Mouse (Mus musculus): ENCODE results near the gene Fam129c. TPM values are rescaled to one million over a fixed set of nuclear protein-coding genes. Genes with fewer than 3 reads are reported as not detected.
A peak's percentile ranks its signal among the peaks of the same experiment; 100 is the strongest.

Gene Fam129c
- polyA plus RNA-seq, 1 experiment = 8.7 TPM

DNA sequence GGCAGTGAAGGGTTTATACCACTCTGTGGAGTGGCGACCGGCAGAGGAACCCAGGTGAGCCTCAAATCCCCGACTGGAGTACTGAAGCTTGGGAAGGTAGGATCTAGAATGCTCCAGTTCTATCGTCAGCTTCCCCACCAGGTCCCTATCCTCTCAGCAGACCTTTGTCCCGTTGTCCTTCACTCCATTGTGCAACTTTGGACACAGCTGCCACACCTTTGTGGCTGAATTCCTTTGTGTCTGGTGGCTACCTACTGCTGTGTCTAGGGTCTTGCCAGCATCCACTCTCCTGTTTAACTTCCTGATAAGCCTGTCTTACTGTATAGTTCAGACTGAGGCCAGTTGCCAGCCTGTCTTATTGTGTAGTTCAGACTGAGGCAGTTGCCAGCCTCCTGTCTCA is 14.7 kb downstream of the Fam129c start:
- no peak for TF ChIP-seq CTCF (IDR thresholded peaks at IDR 0.05; ENCODE audit: borderline replicate concordance, extremely low read depth, insufficient read depth, insufficient read length)
- no peak for TF ChIP-seq POLR2A (IDR thresholded peaks at IDR 0.05; ENCODE audit: borderline replicate concordance, extremely low read depth, insufficient read depth, insufficient read length, poor library complexity, severe bottlenecking)
- DNase-seq (ENCODE audit: low read depth) = no peak

DNA sequence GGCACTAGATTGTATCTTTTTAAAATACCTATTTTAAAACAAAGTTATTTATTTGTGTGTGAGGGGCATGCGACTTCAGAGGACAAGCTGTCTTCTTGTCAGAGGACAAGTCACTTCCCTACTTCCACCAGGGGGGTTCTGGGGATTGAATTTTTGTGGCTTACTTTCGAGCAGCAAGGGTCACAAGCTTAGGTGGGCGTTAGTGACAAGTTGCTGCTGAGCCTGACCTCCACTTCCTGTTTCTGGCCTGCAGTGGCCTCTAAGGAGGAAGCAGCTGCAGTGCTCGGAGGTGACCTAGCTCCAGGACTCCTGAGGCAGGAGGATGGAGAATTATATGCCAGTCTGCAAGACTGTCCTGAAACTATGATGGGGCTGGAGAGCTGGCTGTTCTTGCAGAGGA is 16.0 kb downstream of the Fam129c start:
- TF ChIP-seq POLR2A (IDR thresholded peaks at IDR 0.05; ENCODE audit: borderline replicate concordance, extremely low read depth, insufficient read depth, insufficient read length, poor library complexity, severe bottlenecking) = no peak
- no peak for TF ChIP-seq CTCF (IDR thresholded peaks at IDR 0.05; ENCODE audit: borderline replicate concordance, extremely low read depth, insufficient read depth, insufficient read length)
- no peak for DNase-seq (ENCODE audit: low read depth)

DNA sequence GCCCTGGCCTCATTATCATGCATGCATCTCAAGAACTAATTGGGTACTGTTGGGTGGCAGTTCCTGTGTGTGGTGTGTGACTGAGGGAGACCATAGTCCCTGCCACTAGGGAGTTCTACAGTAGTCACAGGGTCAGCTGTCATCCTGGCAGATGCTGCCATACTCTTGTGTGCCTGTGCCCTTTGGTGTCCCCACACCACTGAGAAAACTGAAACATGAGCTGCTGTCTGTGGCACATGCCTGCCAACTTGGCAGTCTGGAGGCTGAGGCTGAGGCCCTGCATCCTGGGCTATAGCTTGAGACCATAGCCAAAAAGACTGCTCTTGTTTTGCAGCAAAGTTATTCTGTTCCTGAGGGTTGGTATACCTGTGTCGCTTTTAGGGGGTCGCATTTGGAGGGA is 22.3 kb downstream of the Fam129c start:
- no peak for DNase-seq (ENCODE audit: low read depth)
- no peak for TF ChIP-seq POLR2A (IDR thresholded peaks at IDR 0.05; ENCODE audit: borderline replicate concordance, extremely low read depth, insufficient read depth, insufficient read length, poor library complexity, severe bottlenecking)
- no peak for TF ChIP-seq CTCF (IDR thresholded peaks at IDR 0.05; ENCODE audit: borderline replicate concordance, extremely low read depth, insufficient read depth, insufficient read length)

DNA sequence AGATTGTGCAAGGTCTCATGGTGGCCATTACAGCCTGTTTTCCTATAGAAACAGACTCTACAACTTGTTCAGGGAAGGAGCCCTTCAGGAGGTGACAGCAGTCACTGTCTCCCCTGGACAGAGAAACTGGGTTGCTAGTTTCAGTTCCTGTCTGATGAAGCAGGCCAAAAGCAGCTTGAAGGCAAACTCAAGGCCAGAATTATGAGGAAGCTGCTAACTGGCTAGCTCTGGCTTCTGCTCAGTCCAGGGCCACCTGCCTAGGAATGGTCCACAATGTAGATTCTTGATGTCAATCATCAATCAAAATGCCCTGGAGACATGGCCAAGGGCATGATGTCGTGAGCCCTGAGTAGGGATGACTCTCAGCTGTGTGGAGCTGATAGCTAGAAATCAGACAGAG is 27.6 kb downstream of the Fam129c start:
- no peak for DNase-seq (ENCODE audit: low read depth)
- TF ChIP-seq CTCF (IDR thresholded peaks at IDR 0.05; ENCODE audit: borderline replicate concordance, extremely low read depth, insufficient read depth, insufficient read length) = no peak
- no peak for TF ChIP-seq POLR2A (IDR thresholded peaks at IDR 0.05; ENCODE audit: borderline replicate concordance, extremely low read depth, insufficient read depth, insufficient read length, poor library complexity, severe bottlenecking)

DNA sequence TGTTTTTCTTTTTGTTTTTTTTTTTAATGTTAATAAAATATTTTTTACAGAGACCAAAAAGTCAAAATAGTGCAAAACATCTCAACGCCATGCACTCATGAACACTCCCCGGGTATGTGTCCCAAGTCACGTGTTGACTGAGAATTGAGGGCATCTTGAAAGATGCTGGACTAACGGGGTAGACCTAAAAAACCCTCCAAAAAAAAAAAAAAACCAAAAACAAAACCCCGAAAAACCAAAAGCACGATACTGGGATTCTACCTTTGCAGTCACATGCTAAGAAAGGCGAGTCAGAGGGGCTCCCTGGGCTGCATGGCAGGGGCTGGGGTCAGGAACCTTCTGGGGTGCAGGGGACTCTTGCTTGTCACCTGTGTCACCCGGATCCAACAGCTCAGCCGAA is 29.3 kb downstream of the Fam129c start:
- DNase-seq (ENCODE audit: low read depth) = no peak
- TF ChIP-seq CTCF (IDR thresholded peaks at IDR 0.05; ENCODE audit: borderline replicate concordance, extremely low read depth, insufficient read depth, insufficient read length) (no peak), POLR2A (IDR thresholded peaks at IDR 0.05; ENCODE audit: borderline replicate concordance, extremely low read depth, insufficient read depth, insufficient read length, poor library complexity, severe bottlenecking) (no peak)

DNA sequence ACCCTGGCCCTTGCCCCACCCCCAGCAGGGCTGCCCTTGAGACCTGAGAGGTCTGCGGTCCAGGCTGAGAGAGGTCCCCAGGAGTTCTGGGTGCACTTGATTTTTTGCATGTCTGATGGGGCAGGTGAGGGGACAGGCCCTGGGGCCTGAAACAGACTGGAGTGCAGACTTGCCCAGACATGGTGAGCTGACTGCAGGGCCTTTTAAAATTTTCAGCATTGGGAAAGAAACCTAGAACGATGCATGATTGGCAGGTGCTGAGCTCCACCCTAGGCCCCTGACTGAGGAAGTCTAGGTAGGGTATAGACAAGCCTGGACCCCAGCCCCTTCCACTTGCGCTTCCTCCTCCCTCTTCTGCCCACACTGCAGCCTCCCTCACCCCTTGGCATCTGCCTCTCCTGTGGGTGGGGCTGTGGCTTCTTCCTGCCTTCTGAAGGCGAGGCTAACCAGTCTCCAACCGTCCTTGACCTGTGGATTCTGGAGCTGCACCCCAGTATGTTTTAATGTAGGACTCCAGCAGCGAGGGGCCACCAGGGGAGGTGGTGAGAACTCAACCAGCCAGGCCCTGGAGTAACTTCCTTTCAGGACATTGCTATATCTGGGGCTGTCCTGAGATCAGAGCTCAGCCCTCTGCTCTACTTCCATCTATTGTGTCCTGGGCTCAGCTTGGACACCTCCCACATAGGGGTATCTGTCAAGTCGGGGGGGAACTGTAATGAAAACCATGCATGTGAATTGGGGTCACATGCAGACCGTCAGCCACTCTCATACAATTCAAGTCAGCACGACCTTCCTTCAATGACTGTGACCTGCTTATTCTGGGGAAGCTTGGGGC is 30.0 kb downstream of the Fam129c start:
- no peak for DNase-seq (ENCODE audit: low read depth)
- no peak for TF ChIP-seq POLR2A (IDR thresholded peaks at IDR 0.05; ENCODE audit: borderline replicate concordance, extremely low read depth, insufficient read depth, insufficient read length, poor library complexity, severe bottlenecking)
- no peak for TF ChIP-seq CTCF (IDR thresholded peaks at IDR 0.05; ENCODE audit: borderline replicate concordance, extremely low read depth, insufficient read depth, insufficient read length)

DNA sequence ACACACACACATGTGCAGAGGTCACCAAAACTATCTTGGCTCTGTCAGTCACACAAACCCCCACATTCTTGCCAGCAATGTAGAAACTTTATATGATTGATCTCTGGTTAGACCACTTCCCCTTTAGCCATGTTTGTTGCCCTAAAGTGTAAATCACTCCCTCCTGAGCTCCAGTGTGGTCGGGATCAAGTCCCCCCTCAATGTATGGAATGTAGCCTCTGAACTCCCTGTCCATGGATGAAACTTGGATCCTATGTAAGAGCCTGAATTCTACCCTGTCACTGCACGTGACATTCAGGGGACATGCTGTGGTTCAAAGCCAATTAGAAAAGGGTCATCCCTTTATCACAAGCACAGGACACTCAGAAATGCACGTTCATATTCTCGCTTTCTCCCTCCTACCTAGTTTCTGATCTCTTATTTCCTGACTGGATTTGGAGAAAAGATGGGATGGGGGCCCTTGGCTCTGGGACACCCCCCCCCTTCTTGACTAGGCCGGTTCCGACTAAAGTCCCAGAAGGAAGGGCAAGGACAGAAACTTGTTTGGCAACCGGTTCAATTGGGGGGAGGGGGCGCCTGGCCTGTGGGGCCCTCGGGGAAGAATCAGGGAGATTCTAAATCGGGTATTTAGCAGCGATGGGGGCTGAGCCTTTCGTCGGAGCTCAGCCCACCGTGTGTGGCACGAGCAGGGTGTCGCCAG is 31.1 kb downstream of the Fam129c start:
- no peak for DNase-seq (ENCODE audit: low read depth)
- TF ChIP-seq POLR2A (IDR thresholded peaks at IDR 0.05; ENCODE audit: borderline replicate concordance, extremely low read depth, insufficient read depth, insufficient read length, poor library complexity, severe bottlenecking) (no peak), CTCF (IDR thresholded peaks at IDR 0.05; ENCODE audit: borderline replicate concordance, extremely low read depth, insufficient read depth, insufficient read length) (no peak)

DNA sequence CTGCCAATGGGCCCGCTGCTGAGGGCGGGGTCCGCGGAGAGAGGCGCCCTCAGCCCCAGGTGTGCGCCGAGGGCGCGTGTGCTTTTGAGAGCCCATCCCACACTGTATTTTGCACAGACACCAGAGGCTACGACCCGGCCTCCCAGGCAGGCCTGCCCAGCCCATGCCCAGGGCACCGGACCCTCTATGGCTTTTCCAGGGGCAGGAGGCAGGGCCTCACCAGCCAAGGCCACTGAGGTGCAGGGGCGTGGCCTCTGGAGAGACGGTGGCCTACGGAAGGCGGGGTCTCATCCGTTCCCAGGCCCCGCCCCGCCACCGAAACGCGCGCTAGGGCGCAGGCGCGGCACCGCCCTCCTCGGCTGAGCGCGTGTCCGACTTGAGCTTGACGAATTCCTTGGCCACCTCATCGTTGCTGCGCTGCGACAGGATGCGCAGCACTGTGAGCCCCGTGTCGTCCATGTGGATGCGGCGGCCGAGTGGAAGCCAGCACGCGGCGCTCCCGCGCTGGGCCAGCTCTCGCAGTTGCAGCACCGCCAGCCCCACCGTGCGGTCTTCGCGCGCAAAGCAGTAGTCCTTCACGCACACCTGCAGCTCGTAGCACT is 31.7 kb downstream of the Fam129c start:
- peak; percentile 96 for DNase-seq (ENCODE audit: low read depth)
- TF ChIP-seq POLR2A (IDR thresholded peaks at IDR 0.05; ENCODE audit: borderline replicate concordance, extremely low read depth, insufficient read depth, insufficient read length, poor library complexity, severe bottlenecking) (0 out of 2 replicates have a peak, but pooled peaks have one; percentile 29), CTCF (IDR thresholded peaks at IDR 0.05; ENCODE audit: borderline replicate concordance, extremely low read depth, insufficient read depth, insufficient read length) (peak; percentile 47; the same call in 1 of the 2 replicates)

DNA sequence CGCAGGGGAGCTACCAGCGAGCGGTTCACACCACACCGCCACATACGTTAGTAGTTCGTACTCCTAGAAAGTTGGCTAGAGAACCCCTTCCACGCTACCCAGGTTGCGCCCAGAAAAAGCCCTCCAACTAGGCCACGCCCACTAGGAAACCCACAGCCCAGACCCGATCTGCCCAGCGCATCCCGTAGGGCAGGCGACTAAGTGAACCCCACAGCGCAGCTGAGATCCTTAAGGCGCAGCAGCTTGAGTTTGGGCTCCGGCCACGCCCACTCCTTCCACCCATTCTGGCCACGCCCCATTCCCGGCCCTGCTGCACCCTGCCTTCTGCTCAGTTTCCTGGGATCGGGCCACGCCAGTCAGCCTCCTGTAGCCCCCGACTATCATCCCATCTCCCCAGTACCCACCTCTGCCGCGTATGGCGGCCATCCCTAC is 32.3 kb downstream of the Fam129c start:
- DNase-seq (ENCODE audit: low read depth) = peak; percentile 56
- TF ChIP-seq POLR2A (IDR thresholded peaks at IDR 0.05; ENCODE audit: borderline replicate concordance, extremely low read depth, insufficient read depth, insufficient read length, poor library complexity, severe bottlenecking) = no peak
- TF ChIP-seq CTCF (IDR thresholded peaks at IDR 0.05; ENCODE audit: borderline replicate concordance, extremely low read depth, insufficient read depth, insufficient read length) = no peak

DNA sequence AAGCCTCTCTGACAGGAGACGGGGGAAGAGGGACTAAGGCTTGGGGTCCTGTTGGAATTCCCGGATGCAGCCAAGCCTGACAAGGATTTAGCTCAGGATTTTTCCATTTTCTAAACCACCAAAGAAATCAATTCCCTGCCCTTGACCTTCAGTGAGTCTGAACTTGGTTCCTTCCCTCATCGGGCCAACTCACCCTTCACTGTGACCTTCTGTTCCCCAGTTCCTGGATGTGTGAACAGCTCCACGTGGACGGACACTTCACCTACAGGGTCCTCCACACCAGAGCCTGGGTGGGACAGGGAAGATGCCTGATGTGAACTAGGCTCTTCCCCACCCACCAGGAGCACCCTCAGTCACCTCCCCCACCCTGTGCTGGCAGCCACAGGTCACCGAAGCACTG is 33.3 kb downstream of the Fam129c start:
- no peak for DNase-seq (ENCODE audit: low read depth)

DNA sequence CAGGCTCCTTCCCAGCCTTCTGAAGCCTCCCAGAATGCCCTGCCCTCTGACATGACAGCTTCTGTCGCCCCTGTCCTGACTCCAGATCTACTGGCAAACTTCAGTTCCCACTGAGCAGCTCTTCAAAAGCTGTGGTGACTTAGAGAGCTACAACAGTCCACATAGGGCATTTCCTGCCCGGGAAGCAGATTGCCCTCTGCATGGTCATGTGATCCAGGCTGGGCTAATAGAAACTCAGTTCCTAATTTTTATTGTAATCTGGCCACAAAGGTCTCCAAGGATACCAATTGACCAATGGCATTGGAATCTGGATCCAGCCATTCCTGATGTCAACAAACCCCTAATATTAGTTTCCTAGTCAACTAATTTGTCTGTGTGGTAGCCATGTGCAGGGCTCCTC is 34.4 kb downstream of the Fam129c start:
- TF ChIP-seq POLR2A (IDR thresholded peaks at IDR 0.05; ENCODE audit: borderline replicate concordance, extremely low read depth, insufficient read depth, insufficient read length, poor library complexity, severe bottlenecking) = no peak
- TF ChIP-seq CTCF (IDR thresholded peaks at IDR 0.05; ENCODE audit: borderline replicate concordance, extremely low read depth, insufficient read depth, insufficient read length) = no peak
- no peak for DNase-seq (ENCODE audit: low read depth)

More for the DNA sequence above, 33.3 kb downstream of the Fam129c start:
- TF ChIP-seq POLR2A (IDR thresholded peaks at IDR 0.05; ENCODE audit: borderline replicate concordance, extremely low read depth, insufficient read depth, insufficient read length, poor library complexity, severe bottlenecking) (no peak), CTCF (IDR thresholded peaks at IDR 0.05; ENCODE audit: borderline replicate concordance, extremely low read depth, insufficient read depth, insufficient read length) (no peak)

All from brain, embryonic 14.5 days (tissue).